Mouse (Mus musculus) intestine, postnatal 0 days (tissue): Measurements from ENCODE around the gene Tbpl1. TPM values are rescaled to one million over a fixed set of nuclear protein-coding genes. Genes with fewer than 3 reads are reported as not detected.

Experiments used
- ATAC-seq: fragments of 200-750 bp; cut with Nextera tagmentation; 2 replicates; pipeline ENCODE4 v1.8.0; 2017; ENCODE audit warnings: mild to moderate bottlenecking, moderate TSS enrichment, moderate library complexity
- H3K27ac ChIP-seq: fragments of 300-500 bp; sonication (generic); 2 replicates; pipeline ENCODE4 v1.5.1; 2014; ENCODE audit warnings: mild to moderate bottlenecking, low read depth, low read length, moderate library complexity
- H3K27me3 ChIP-seq: fragments of 300-500 bp; sonication (generic); replicated peaks from 2 replicates; pipeline ENCODE4 v1.6.1; 2014; ENCODE audit warnings: low read length, mixed read lengths; ENCODE audit not compliant: control insufficient read depth, insufficient read depth
- H3K36me3 ChIP-seq: fragments of 300-500 bp; sonication (generic); 2 replicates; pipeline ENCODE4 v1.6.1; 2014; ENCODE audit warnings: mild to moderate bottlenecking, moderate library complexity; ENCODE audit not compliant: control insufficient read depth, insufficient read depth
- H3K4me1 ChIP-seq: fragments of 300-500 bp; sonication (generic); replicated peaks from 2 replicates; pipeline ENCODE4 v1.6.1; 2014; ENCODE audit warnings: antibody characterized with exemption, low read length, mixed read lengths; ENCODE audit not compliant: control insufficient read depth, insufficient read depth
- H3K4me2 ChIP-seq: fragments of 300-500 bp; sonication (generic); replicated peaks from 2 replicates; pipeline ENCODE4 v1.6.1; 2014; ENCODE audit warnings: low read depth, mild to moderate bottlenecking, moderate library complexity
- H3K4me3 ChIP-seq: fragments of 300-500 bp; sonication (generic); 2 replicates; pipeline ENCODE4 v1.5.1; 2014; ENCODE audit warnings: low read depth, low read length
- H3K9ac ChIP-seq: fragments of 300-500 bp; sonication (generic); 2 replicates; pipeline ENCODE4 v1.6.1; 2014; ENCODE audit warnings: mild to moderate bottlenecking, low read depth, low read length
- H3K9me3 ChIP-seq: fragments of 300-500 bp; sonication (generic); 2 replicates; pipeline ENCODE4 v1.6.1; 2016; ENCODE audit warnings: mixed run types; ENCODE audit not compliant: control insufficient read depth
- CTCF ChIP-seq: sonication (generic); IDR thresholded peaks from 2 replicates; pipeline ENCODE4 v1.5.1; 2016; ENCODE audit warnings: low read depth, mild to moderate bottlenecking, control low read depth, antibody characterized with exemption, moderate library complexity
- WGBS: fragments of 180-500 bp; shearing (Covaris S2); extraction: QIAGEN DNeasy Blood & Tissue Kit; methylation state at CpG from one replicate; pipeline ENCODE4 v1.1.7; 2014; 5-methylcytosine and 5-hydroxymethylcytosine counted together
- polyA plus RNA-seq: library from polyadenylated mRNA; unstranded; fragments of >200 nt; fragmentation: Nextera tagmentation; extraction: Ambion mirVana; gene quantifications from 2 replicates; pipeline ENCODE4 v1.2.1, GENCODE M21; 2015

The Tbpl1 gene
- polyA plus RNA-seq, 1 experiment from 2014 or later = 36.2 TPM

DNA sequence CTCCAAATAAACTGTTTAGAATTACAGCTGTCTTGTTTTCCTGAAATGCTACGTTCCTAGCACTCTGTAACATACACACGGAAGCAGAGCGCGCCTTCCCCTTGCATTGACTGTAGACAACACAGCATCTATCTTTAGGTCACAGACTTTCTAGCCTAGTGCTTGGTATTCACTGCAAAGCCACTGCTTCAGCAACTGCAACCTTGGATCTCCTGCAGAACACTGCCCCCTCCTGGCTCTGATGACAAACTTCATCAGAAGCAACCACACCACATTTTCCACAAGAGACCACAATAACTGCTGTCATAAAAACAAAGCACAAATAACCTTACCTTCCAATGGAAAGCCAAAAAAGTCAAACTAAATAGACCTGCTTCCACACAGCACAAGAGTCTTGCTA lies 17.2 kb downstream of the Tbpl1 start:
- Histone ChIP-seq H3K27me3 (no peaks in the 10 kb centered on the region), H3K9me3 (no peaks in the 10 kb centered on the region), H3K4me3 (no peak overlapping the region), H3K4me2 (no peak overlapping the region), H3K4me1 (no peaks in the 10 kb centered on the region), H3K36me3 (peaks cover 8% of the 10 kb centered on the region; the same call in 1 of the 2 replicates), H3K27ac (no peak overlapping the region), H3K9ac (no peak overlapping the region)
- peak; percentile 90 for TF ChIP-seq CTCF
- ATAC-seq = no peak
- WGBS = 66% methylated on average over 4 of the region's 4 CpGs

DNA sequence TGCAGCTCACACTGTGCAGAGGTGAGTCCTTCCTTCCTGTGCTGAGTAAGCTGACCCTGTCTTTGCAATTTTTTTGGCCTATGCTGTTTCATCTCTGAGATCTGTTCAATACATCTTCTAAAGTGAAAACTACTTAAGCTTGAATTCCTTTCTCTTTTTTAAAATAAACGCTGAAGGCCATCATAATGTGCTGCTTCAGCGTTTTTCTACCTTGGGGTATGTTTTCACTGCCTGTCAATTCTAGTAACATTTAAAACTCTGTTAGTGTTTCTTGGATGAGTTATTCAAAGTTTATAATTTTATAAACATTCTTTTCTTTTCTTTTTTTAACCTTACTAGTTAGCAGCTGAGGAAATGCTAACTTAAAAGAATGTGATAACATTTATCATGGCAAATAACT lies 18.8 kb downstream of the Tbpl1 start:
- Histone ChIP-seq H3K9ac (no peak overlapping the region), H3K9me3 (no peaks in the 10 kb centered on the region), H3K27ac (no peak overlapping the region), H3K36me3 (peaks cover 22% of the 10 kb centered on the region; the same call in 1 of the 2 replicates), H3K4me2 (no peak overlapping the region), H3K4me1 (no peaks in the 10 kb centered on the region), H3K4me3 (no peak overlapping the region), H3K27me3 (no peaks in the 10 kb centered on the region)
- WGBS = 62% methylated on average over 2 of the region's 2 CpGs
- ATAC-seq = no peak
- no peak for TF ChIP-seq CTCF

GRCm38 (mm10) chr10:22710173-22710777 lies 21.5 kb downstream of the Tbpl1 start:
- 89% methylated on average over 13 of the region's 13 CpGs for WGBS
- ATAC-seq = no peak
- Histone ChIP-seq H3K4me3 (no peak overlapping the region), H3K4me2 (no peak overlapping the region), H3K36me3 (peaks cover 42% of the 10 kb centered on the region), H3K27ac (no peak overlapping the region), H3K27me3 (no peaks in the 10 kb centered on the region), H3K9ac (no peak overlapping the region), H3K4me1 (no peaks in the 10 kb centered on the region), H3K9me3 (no peaks in the 10 kb centered on the region)
- peak; percentile 40 for TF ChIP-seq CTCF

DNA sequence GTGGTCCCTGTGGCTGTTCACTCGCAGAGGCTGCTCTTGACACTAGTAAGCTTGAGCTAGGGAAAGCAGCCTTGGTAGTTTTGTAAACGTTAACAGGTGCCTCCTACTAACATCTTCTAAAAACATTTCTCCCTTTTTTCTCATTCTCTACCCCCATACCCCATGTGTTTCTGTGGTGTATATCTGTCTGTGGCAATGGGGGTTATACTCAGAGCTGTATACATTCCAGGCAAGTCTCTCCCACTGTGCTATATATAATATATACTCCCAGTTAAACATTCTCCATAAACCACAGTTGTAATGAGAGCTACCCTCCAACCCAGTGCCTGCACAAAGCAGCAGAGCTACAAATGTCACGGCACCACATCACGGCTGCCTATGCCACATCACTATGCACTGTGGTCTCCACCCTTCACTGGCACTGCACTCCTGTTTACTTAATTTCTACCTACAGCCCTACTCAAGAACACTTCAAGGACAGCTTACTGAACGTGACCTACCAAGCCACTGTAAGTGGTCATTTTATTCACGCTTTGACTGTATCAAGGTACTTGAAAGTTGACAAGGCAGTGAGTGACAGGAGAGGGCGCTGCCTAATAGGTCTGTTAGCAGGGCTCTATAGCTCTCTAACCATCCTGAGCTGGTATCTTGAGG lies 23.4 kb downstream of the Tbpl1 start:
- peaks cover 42% of the 10 kb centered on the region for H3K36me3 ChIP-seq
- no peak for ATAC-seq

GRCm38 (mm10) chr10:22703844-22704243 lies 27.9 kb downstream of the Tbpl1 start:
- Histone ChIP-seq H3K9ac (no peak overlapping the region), H3K4me1 (0 out of 2 replicates have a peak, but pooled peaks cover 2% of the 10 kb centered on the region), H3K9me3 (no peaks in the 10 kb centered on the region), H3K27ac (no peak overlapping the region), H3K27me3 (no peaks in the 10 kb centered on the region), H3K4me2 (no peak overlapping the region), H3K4me3 (no peak overlapping the region), H3K36me3 (peaks cover 36% of the 10 kb centered on the region)
- WGBS = 86% methylated on average over 6 of the region's 6 CpGs
- TF ChIP-seq CTCF = no peak
- no peak for ATAC-seq

More for the DNA sequence above, 23.4 kb downstream of the Tbpl1 start:
- Histone ChIP-seq H3K27ac (no peak overlapping the region), H3K4me3 (no peak overlapping the region), H3K27me3 (no peaks in the 10 kb centered on the region), H3K4me1 (no peaks in the 10 kb centered on the region), H3K9ac (no peak overlapping the region), H3K9me3 (no peaks in the 10 kb centered on the region), H3K4me2 (no peak overlapping the region)
- 85% methylated on average over 7 of the region's 7 CpGs for WGBS
- TF ChIP-seq CTCF = no peak

GRCm38 (mm10) chr10:22701485-22702315 lies 30.0 kb downstream of the Tbpl1 start:
- Histone ChIP-seq H3K27ac (no peak overlapping the region), H3K4me1 (0 out of 2 replicates have a peak, but pooled peaks cover 2% of the 10 kb centered on the region), H3K9me3 (no peaks in the 10 kb centered on the region), H3K4me3 (no peak overlapping the region), H3K36me3 (peaks cover 16% of the 10 kb centered on the region), H3K4me2 (no peak overlapping the region), H3K27me3 (no peaks in the 10 kb centered on the region), H3K9ac (no peak overlapping the region)
- no peak for ATAC-seq
- TF ChIP-seq CTCF = no peak
- 72% methylated on average over 12 of the region's 12 CpGs for WGBS
